Mouse (Mus musculus): ENCODE data around the gene AA467197.

GRCm38 (mm10) chr2:122681379-122682137 lies 44.8 kb downstream of the AA467197 start:
- TF ChIP-seq POLR2A (IDR thresholded peaks at IDR 0.05; ENCODE audit: insufficient read length, low read depth) (no peak), MYOG (IDR thresholded peaks at IDR 0.05; ENCODE audit: control insufficient read depth in 1 of 3, insufficient read depth in 1 of 3, insufficient read length in 2 of 3, low read depth in 2 of 3) (no peak), MAX (IDR thresholded peaks at IDR 0.05; ENCODE audit: low read depth) (no peak), E2F4 (IDR thresholded peaks at IDR 0.05; ENCODE audit: insufficient read depth) (no peak)
